Mouse (Mus musculus) kidney, adult 2 months (tissue): ENCODE results near the gene Stard13.

ENCODE experiments used
- CTCF ChIP-seq: fragments of 200-500 bp; conservative IDR thresholded peaks from 2 replicates; pipeline ENCODE4 v1.5.1; 2011; ENCODE audit warnings: low read depth, mild to moderate bottlenecking, control low read depth, low read length, moderate library complexity, mixed read lengths; ENCODE audit not compliant: insufficient read depth, insufficient read length
- POLR2A ChIP-seq: fragments of 200-500 bp; IDR thresholded peaks from one replicate; pipeline ENCODE4 v1.6.1; 2011; ENCODE audit warnings: low read depth, low read length, control low read depth

GRCm38 (mm10) chr5:151238730-151239129, 5.1 kb upstream of the Stard13 start:
- TF ChIP-seq POLR2A (no peak), CTCF (no peak)
